Mouse (Mus musculus): Measurements from ENCODE around the gene Nemp1.
"Not testable (repeated sequence)": the region's sequence is repeated elsewhere in the genome, so short reads cannot be mapped to it uniquely, and the experiment has no call there.

The Nemp1 gene

DNA sequence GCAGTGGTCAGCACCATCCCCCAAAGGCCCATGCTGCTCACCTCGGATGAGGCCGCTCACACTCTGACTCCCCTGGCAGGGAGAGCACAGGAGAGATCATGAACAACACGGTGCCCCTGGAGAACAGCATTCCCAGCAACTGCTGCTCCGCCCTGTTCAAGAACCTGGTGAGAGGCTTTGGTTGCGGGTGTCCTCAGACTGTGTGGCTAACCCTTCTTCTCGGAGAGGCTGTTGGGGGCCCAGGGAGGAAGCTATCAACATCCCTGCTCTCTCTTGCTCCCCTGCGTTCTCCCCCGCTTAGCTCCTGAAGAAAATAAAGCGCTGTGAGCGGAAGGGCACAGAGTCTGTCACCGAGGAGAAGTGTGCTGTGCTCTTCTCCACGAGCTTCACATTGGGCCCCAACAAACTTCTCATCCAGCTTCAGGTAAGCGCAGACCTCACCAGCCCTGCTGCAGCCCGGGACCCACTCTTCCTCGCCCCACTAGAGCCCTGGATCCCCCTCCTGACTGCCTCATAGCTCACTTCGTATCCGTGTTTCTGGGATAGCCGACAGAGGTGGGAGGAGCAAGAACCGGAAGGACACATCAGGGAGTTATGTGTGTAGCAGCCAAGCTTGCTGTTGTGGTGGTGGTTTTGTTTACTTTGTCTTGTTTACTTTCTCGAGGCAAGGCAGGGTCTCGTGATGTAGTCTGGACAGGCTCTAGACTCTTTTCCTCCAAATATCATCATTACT is 13.6 kb upstream of the Nemp1 start:
- no peak for DNase-seq

DNA sequence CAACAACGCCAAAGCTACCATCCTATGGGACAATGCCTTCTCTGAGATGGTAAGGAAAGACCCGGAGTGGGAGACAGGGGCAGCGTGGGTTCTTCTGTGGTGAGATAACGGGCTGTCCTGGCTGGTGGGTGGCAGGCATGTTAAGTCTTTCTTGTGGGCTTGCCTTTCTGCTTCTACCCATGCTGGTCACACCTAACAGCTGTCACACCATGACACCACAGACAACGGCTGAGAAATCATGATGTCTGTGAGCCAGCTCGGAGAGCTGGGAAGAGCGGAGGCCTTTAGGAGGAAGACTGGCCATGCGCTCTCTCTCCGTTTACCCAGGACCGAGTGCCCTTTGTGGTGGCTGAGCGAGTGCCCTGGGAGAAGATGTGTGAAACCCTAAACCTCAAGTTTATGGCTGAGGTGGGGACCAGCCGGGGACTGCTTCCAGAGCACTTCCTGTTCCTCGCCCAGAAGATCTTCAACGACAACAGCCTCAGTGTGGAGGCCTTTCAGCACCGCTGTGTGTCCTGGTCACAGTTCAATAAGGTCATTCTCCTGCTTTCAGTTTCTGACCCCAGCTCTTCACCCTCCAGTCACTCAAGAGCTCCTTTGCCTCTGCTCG is 11.6 kb upstream of the Nemp1 start:
- no peak for DNase-seq

DNA sequence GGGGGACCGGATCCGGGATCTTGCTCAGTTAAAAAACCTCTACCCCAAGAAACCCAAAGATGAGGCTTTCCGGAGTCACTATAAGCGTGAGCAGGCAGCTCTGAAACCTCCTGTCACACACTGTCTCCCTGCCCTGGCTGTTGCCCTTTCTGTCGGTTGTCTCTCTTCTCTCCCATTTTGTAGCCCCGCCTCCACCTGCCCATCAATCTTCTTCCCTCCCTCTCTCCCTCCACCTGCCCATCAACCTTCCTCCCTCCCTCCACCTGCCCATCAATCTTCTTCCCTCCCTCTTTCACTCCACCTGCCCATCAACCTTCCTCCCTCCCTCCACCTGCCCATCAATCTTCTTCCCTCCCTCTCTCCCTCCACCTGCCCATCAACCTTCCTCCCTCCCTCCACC is 9.1 kb upstream of the Nemp1 start:
- DNase-seq, result not testable (repeated sequence)

DNA sequence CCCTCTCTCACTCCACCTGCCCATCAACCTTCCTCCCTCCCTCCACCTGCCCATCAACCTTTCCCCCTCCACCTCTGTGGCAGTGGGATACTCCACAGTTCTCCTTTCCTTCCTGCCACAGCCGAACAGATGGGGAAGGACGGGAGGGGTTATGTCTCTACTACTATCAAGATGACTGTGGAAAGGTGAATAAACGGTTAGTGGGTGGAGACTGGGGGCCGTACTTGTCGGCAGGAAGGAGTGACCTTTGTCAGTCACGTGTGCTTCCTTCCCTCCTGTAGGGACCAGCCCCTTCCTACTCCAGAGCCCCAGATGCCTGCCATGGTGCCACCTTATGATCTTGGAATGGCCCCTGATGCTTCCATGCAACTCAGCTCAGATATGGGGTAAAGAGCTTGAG is 8.6 kb upstream of the Nemp1 start:
- no peak for DNase-seq

- DNase-seq, result no peak
Measured at GRCm38 (mm10) chr10:127659551-127659950, 7.2 kb upstream of the Nemp1 start.

- peak; percentile 47 for DNase-seq
Measured at GRCm38 (mm10) chr10:127661291-127661914, 5.3 kb upstream of the Nemp1 start.

- peak; percentile 85 for DNase-seq
Measured at GRCm38 (mm10) chr10:127661915-127662663, 4.6 kb upstream of the Nemp1 start.

DNA sequence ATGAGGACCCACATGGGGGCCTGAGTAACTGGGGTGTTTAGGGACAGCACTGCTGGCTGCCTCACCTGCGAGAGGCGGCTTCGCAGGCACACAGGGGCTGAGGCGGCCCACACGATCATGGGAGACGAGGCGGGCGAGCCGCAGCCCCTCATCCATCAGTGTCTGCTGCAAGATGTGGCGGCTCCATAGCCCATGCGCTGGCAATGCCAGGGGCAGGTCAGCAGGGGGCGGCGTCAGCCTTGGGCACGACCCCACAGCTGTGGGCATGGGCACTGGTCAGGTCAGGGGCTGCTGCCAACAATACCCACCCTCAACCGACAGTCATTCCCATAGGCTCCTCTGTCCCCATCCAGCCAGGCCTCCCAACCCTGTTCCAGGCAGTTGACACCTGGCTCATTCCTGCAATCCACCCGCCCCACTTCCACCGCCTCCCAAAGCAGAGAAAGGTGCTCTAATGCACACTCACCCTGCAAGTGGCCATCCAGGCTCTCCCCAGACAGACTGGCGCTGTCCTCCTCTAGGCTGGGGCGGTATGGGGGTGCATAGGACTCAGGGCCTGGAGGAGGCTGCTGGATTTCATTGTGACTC is 3.9 kb upstream of the Nemp1 start:
- peak; percentile 53 for DNase-seq

GRCm38 (mm10) chr10:127663590-127663989 is 3.1 kb upstream of the Nemp1 start:
- no peak for DNase-seq

- DNase-seq, result no peak
Measured at GRCm38 (mm10) chr10:127664166-127664565, 2.5 kb upstream of the Nemp1 start.

DNA sequence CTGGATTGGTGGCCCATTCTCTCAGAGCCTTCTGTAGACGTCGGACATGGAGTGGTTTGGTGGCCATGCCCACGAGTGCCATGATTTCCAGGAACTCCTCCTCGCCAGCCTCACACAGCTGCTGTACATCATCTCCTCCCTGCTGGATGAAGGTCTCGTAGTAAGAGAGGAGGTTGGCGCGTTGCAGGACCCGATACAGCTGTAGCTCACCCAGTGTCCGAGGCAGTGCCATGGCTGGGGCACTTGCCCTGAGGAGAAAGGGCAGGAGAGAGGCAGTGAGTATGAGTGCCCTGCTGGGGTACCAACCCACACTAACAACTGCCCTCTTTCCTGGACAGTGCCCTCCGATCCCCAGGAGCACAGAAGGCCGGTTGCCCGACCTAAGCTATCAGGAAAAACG is 1.8 kb upstream of the Nemp1 start:
- no peak for DNase-seq

- no peak for DNase-seq
Measured at GRCm38 (mm10) chr10:127665366-127666181, 1.1 kb upstream of the Nemp1 start.

GRCm38 (mm10) chr10:127667269-127668092 is 780 bp downstream of the Nemp1 start:
- DNase-seq, result peak; percentile 92

DNA sequence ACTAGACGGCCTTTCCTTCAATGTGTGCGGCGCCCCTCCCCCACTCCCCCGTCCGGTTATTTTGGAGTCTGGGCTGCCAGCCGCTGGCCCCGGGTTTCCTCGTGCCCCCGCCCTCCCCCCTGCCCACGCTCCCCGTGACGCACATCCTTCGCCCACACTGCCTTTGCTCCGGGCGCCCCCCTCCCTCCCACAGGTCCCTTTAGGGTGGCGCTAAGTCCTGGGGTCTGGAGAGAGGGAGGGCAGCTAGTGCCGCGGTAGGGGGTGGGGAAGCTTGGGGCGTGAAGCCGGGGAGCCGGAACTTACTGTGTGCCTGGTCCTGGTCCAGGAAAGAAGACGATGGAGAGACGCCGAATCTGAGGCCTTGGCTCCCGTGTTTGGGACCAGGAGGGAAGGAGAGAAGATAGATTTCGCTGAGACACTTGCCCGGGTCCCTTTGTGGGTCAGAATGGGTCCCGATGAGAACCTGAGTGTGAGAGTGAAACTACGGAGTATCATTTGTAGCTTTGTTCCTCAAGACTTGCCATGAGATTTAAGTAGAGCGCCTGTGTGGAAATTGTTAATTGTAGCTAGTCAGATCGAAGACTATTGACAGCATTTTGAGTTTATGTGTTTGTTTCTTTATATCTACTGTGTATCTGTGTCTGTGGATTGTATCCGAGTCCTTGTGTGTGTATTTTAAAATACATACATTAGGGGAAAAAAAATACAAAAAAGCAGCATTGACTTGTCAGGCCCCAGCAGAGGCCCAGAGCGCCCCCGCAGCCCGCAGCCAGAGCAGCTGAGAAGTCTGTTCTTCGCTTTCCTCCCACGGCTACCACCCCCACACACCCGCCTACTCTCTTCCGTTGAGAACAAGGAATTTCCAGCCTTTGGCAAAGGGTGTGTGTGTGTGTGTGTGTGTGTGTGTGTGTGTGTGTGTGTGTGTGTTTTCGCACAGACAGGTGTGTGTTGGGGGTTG is 1.7 kb downstream of the Nemp1 start, which contains the start of gene Nab2:
Nab2 (minus strand) TSS at position 476 of the 958 bp plus-strand sequence.
- DNase-seq, result peak; percentile 77

DNA sequence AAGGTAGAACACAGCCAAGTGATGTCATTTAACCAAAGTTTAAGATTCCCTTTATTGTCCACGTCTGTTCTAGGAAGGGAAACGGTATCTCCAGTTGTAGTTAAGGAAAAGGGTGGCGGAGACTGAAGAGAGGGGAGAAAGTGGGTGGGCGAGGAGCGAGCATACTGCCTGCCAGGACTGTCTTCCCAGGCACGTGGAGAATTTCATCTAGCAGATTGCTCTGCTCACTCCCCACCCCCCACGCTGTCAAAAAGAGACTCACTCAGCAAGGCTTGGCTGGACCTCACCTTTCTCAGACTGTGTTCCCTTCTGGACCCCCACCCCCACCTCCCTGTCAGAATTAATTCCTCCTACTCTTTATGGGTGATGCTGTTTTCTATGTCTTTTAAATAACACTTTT is 2.5 kb downstream of the Nemp1 start:
- DNase-seq, result no peak

DNA sequence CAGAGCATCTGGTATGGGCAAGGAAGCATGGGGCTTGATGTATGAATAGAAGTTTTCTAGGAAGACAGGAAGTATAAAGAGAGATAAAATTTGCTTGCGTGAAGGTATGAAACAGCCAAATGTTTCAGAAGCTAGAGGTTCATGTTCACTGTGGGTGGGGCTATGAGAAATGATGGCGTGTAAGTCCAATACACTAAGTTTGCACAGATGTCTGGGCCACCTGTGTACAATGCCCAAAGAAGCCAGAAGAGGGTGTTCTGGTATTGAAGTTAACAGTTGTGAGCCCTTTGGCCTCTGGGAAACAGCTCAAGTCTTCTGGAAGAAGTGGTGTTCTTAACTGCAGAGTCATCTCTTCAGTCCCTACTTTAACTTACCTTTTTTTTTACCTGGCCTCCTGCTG is 3.5 kb downstream of the Nemp1 start:
- no peak for DNase-seq

DNA sequence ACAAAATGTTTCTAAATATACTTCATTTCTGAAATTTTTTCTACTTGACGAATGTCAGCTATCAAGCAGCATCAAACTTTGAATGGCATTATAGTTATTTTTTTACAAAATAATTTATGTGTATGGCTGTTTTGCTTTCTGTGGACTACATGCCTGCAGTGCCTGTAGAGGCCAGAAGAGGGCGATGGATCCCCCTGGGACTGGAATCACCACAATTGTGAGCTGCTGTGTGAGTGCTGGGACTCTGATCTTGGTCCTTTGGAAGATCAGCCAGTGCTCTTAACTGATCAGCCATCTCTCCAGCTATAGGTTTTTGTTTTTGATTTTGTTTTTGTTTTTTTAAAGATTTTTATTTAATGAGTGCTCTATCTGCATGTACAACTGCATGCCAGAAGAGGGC is 4.6 kb downstream of the Nemp1 start:
- no peak for DNase-seq

GRCm38 (mm10) chr10:127674046-127674655 is 7.5 kb downstream of the Nemp1 start:
- no peak for DNase-seq

- DNase-seq, result peak; percentile 92
Measured at GRCm38 (mm10) chr10:127674794-127675522, 8.3 kb downstream of the Nemp1 start.

Measured in kidney, adult 11 months (tissue).